Mouse (Mus musculus) gastrocnemius, adult 8-10 months (tissue): ENCODE data around the gene Csde1. TPM values are rescaled to one million over a fixed set of nuclear protein-coding genes. Genes with fewer than 3 reads are reported as not detected.

Experiments used
- DNase-seq, 2 experiments: peaks; one replicate each; pipeline ENCODE4 v3.0.0; 2022; ENCODE audit warnings: low spot score in 2 of 2
- total RNA-seq, 4 experiments: library from RNA; stranded (reverse); gene quantifications; 2 replicates each; pipeline ENCODE4 v1.2.4; 2022

Csde1 gene
- total RNA-seq, 4 experiments from 2014 or later = 1,070 to 1,406 (median 1,168) TPM

DNA sequence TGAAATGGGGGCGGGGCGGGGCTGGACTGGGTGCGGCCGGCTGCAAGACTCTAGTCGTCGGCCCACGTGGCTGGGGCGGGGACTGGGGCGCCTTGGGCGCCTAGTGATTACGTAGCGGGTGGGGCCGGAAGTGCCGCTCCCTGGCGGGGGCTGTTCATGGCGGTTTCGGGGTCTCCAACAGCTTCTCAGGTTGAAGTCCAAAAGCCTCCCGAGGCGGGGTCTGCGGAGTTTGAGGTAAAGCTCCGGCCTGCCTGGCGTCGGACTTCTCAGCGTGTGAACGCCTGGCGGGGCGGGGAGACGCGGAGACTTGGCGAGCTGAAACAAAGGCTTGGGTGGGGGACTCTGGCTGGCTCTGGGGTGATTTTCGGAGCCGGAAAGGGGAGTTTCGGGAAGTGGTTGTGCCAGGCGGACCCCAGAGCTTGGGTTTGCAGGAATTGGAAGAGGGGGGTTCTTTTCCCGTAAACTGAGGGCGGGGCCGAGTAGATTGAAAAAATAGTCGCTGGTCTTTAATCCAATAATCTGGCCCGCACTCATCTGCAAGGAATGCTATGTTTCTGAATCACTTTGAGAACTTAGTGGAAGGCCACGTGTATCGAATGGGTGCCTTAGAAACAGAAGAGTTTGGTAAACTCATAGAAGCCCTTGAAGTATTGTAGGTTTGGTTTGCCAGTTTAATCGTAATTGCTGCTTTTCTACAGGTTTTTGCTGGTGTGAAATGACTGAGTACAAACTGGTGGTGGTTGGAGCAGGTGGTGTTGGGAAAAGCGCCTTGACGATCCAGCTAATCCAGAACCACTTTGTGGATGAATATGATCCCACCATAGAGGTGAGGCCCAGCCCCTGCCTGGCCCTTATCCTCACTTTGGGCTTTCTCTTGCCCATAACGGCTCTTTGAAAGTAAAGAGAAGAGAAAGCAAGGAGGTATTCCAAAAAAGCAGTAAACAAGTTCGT is 38.3 kb downstream of the Csde1 start, which contains the start of gene Nras:
TSS of gene Nras (plus strand) at position 79 of the 951 bp plus-strand sequence.
- DNase-seq = peak; percentile 87 to 88

- DNase-seq = no peak
These were observed 46.7 kb downstream of the Csde1 start for GRCm38 (mm10) chr3:103066927-103067326.

- no peak for DNase-seq
These were observed 48.7 kb downstream of the Csde1 start for GRCm38 (mm10) chr3:103068971-103069370.

- no peak for DNase-seq
These were observed 53.5 kb downstream of the Csde1 start, which contains the start of gene Ampd1 for GRCm38 (mm10) chr3:103073771-103074170. Gene Ampd1, plus strand, starts transcription at chr3:103074014.

DNA sequence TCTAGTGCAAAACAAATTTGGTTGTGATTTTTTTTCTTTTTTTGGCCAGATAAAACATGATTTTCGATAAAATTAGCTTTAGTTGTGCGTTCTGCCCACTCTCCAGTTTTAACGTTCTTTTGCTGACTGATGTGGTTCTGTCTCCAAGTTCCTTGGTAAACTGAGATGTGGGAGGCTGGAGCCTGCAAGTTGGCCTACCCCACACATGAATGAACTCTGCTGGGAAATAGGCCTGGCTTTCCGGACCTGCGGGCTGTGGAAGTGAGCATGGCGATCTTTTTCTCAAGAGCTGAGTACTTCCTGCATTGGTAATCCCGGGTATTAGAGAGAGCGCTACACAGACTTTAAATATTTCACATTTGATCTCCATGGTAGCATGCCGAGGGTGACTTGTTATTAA is 55.6 kb downstream of the Csde1 start:
- no peak for DNase-seq

DNA sequence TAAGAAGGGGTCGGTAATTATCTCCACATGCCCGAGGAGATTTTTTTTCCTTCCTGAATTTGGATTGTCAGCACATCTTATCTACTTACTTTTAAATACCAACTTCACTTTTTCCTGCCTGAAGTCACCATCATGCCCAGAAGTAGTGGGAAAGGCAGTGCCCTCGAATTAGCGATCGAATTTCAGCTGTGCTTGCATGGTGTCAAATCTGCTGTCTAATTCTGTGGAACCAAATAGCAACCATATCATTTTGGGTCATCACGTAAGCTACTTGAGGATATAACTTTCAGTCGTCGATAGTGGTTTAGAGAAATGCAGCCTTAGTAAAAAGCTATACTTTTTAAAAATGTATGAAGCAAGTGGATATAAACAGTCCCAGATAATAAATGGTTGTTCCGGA is 56.2 kb downstream of the Csde1 start:
- DNase-seq = no peak

DNA sequence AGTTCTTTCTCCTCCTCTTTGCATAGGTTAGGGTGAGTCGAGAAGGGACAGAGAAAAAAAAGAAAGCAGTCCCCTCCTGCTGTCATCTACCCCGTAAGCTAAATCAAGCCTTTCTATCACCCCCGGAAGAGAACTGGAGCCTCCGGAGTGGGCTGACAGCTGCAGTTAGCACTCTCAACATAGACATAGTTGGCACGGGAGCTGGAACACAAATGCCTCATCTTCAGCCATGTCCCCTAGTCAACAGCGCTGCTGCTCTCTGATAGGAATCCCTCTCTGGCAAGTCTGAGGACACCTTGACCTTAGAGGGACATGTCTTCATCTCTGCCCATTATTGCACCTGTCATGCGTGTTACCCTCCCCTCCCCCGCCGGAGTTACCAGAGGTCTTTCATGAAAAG is 59.1 kb downstream of the Csde1 start:
- DNase-seq = peak; percentile 41 to 59

GRCm38 (mm10) chr3:103081051-103081450 is 60.8 kb downstream of the Csde1 start:
- DNase-seq = no peak

DNA sequence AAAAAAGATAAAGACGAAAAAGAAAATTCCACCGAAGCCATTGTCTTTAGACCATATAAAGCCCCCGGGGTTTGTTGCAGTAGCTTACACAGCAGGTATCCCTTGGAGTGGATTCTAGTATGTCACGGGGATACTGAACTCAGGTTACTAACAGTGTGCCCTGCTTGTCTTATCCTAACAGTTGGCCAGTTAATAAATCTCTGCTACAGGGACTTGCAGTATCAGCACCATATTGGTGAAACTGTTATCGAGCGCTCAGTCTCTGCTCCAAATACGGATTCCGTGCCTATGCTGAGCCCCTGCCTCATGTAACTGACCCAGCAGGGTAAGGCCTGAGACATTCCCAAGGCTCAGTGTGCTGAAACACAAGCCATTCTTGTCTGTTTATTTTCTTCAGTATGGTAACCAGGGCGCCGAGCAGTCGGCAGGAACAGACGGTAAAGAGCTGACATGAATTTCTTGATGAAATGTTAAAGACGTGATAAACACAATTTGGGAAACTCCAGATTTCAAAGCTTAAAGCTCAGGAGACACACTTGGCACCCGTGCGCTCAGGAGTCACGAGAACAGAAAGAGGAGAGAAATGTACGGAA is 61.7 kb downstream of the Csde1 start:
- DNase-seq = peak in 1 of 2 experiments; percentile 50

DNA sequence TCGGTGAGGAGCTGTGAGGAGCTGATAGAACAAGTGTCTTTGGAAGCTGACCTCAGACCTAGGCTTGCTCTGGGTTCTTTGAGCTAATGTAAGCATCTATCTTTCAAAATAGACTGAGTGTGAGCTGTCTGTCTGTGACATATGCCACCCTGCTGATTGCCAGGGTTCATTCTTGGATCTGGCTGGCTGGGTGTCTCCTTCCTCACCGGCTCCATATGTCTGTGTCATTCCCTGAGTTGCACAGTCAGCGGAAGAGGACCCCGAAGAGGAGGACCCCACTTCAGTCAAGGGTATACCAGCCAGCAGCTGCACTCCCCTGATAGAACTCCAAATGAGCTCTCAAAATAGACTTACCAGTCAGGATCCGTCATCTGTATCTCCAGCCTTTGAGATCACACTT is 62.5 kb downstream of the Csde1 start:
- DNase-seq = peak; percentile 45 to 68

DNA sequence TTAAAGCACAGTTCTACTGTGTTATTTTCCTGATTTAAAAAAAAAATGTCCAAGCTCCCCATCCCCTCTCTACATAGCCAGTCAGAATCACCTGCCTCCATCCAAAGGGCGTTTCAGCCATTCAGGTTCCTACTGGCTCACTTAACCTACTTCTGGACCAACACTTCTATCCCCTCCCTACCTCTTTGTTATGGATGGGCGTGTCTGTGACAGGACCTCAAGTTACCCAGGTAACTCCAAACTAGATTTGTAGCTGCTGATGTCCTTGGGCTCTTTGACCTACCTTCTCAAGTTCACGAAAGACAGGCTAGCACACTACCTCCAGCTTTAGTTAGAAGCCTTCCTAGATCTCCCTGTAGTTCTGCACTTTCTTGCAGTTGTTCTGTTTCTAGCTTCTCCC is 65.8 kb downstream of the Csde1 start:
- DNase-seq = no peak

DNA sequence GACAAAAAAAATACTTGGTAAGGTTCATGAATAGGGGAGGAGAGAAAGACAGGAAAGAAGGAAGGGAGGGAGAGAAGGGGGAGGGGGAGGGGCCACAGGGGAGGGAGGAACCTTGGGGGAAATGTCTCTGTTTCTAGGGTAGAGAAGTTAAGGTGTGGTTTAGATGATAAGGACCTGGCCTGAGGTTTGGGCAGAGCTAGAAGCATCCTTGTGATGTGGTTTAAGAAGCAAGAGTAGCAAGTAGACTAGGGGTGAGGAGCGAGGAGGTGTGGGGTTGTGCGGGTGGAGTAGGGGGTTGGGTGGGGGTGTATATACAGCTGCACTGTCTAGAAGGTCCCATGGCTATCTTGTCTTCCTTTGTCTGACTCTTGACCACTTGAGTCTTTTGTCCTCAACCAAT is 71.5 kb downstream of the Csde1 start:
- no peak for DNase-seq

DNA sequence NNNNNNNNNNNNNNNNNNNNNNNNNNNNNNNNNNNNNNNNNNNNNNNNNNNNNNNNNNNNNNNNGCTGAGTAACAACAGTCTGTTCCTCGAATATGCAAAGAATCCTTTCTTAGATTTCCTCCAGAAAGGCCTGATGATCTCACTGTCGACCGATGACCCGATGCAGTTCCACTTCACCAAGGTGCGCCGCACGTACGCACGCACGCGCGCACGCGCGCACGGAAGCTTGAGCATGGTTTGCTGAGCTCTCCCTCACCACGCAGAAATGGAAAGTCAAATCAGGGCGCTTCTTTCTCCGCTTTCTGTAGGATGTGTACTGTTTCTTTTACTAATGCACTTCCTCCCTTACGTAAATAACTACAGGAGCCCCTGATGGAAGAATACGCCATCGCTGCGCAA is 78.4 kb downstream of the Csde1 start:
- no peak for DNase-seq

DNA sequence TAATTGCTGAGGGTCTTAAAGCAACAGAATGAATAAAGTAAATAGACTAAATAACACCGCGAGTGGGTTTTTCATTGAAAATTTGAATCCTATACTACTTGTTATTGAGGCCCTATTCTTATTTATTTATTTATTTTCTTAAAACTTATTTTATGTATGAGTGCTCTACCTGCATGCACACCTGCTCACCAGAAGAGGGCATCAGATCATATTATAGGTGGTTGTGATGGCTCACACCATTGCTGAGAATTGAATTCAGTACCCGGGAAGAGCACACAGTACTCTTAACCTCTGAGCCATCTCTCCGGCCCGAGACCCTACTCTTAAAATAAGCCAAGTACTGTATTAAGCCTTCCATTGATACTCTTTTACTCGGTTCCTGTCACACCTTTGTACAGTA is 79.4 kb downstream of the Csde1 start:
- no peak for DNase-seq

DNA sequence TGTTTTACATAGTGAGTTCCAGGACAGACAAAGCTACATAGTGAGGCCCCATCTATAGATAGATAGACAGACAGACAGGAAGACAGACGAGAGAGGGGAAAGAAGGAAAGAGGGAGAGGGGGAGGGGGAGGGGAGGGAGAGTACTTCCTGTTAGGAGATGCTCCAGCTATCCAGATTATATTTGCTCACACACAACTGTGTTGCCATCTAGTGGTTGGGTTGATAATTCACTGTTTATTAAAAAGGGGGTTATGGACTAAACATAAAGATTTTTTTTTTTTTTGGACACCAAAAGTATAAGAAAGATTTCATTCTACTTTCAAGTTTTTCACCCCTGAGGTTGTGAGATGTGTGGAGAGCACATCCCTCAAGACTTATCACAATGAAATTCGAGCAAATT is 80.5 kb downstream of the Csde1 start:
- no peak for DNase-seq

- DNase-seq = no peak
These were observed 81.0 kb downstream of the Csde1 start for GRCm38 (mm10) chr3:103101194-103101593.

DNA sequence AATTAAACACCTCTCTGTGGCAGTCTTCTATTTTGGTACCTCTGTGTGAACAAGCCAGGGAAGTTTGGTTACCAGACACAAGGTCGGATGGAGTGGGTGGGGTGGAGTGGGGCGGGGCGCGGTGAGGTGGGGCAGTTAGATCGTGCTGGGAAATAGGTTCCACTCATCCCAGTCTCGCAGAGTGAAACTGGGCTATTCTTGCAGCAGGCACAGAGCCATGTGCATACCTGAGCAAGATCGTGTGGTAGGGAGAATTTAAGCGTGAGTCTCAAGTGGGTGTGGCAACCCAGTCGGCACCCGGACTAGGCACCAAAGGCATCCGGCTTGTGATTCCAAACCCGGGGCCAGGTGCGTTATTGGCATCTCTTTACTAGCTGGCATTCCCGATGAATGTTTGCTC is 81.7 kb downstream of the Csde1 start:
- DNase-seq = peak in 1 of 2 experiments; percentile 28

- peak; percentile 90 to 91 for DNase-seq
These were observed 82.5 kb downstream of the Csde1 start, which contains the start of gene Dennd2c for GRCm38 (mm10) chr3:103102454-103103390. Gene Dennd2c, plus strand, starts transcription at chr3:103102604.
